In genomic region chr9:96952310-96952975, GRCm38 (mm10) we compare ENCODE assay signal across 9 mouse cellular contexts. TPM values are rescaled to one million over a fixed set of nuclear protein-coding genes. Genes with fewer than 3 reads are reported as not detected.
A peak's percentile ranks its signal among the peaks of the same experiment; 100 is the strongest.
DNase-seq lines count a peak whose midpoint lies in the region; ATAC-seq and TF ChIP-seq lines count a peak whose summit lies in the region.
"Had no signal": no experiment of that assay in that cellular context is flagged by ENCODE, and none has a peak within 500 bp of the region (broad histone marks: within the 10 kb centered on the region; RNA-seq: fewer than 3 reads in every experiment).

No protein-coding gene starts in this region.

- H3K4me3 ChIP-seq in kidney, embryonic 15.5 days (replicated peaks): no peak overlapping the region
- no peak overlapping the region for H3K4me3 ChIP-seq in thymus, adult 2 months (ENCODE audit: control insufficient read depth, insufficient read depth, low read length)
- no peak overlapping the region for H3K4me3 ChIP-seq in heart, embryonic 14.5 days (ENCODE audit: control insufficient read depth in 1 of 2, insufficient read depth in 1 of 2, low read depth in 1 of 2, low read length in 2 of 2)

- 0 out of 2 replicates have a peak overlapping the region, but pooled peaks have one; percentile 25 for H3K27ac ChIP-seq in kidney, embryonic 15.5 days
- H3K27ac ChIP-seq in thymus, adult 2 months (ENCODE audit: control insufficient read depth, insufficient read depth, low read length): peak overlapping the region; percentile 37; the same call in 1 of the 2 replicates
- peak overlapping the region; percentile 94 to 97 for H3K27ac ChIP-seq in heart, embryonic 14.5 days (replicated peaks in 1 of 2; ENCODE audit: control insufficient read depth in 1 of 2, insufficient read depth in 1 of 2, low read depth in 2 of 2, low read length in 2 of 2)

- peaks cover 70% of the 10 kb centered on the region for H3K4me1 ChIP-seq in kidney, embryonic 15.5 days
- peaks cover 73% of the 10 kb centered on the region for H3K4me1 ChIP-seq in thymus, adult 2 months (replicated peaks; ENCODE audit: control insufficient read depth, insufficient read depth, low read length)
- peaks cover 79 to 95% of the 10 kb centered on the region in 2 experiments for H3K4me1 ChIP-seq in heart, embryonic 14.5 days (ENCODE audit: control insufficient read depth in 2 of 2, insufficient read depth in 2 of 2, low read length in 2 of 2)

- no peaks in the 10 kb centered on the region for H3K36me3 ChIP-seq in kidney, embryonic 15.5 days
- no peaks in the 10 kb centered on the region for H3K36me3 ChIP-seq in thymus, adult 2 months (ENCODE audit: control insufficient read depth, insufficient read depth, low read length)
- no peaks in the 10 kb centered on the region for H3K36me3 ChIP-seq in heart, embryonic 14.5 days (ENCODE audit: control insufficient read depth, insufficient read depth, low read length)

- no peak for TF ChIP-seq CTCF in thymus, adult 2 months (IDR thresholded peaks at IDR 0.05; ENCODE audit: borderline replicate concordance, control insufficient read depth, extremely low read depth, insufficient read depth, low read length, poor library complexity)

- ATAC-seq in kidney, embryonic 15.5 days (replicated peaks; ENCODE audit: low FRiP score): peak; percentile 38; the same call in 1 of the 2 replicates
- ATAC-seq in heart, embryonic 14.5 days (ENCODE audit: insufficient number of reproducible peaks, insufficient read depth, low FRiP score, low read depth): peak; percentile 69

- DNase-seq in kidney, postnatal 14 days: no peak
- no peak for DNase-seq in thymus, adult 2 months
- DNase-seq in thymus, adult 18-20 months: no peak
- peak; percentile 34 for DNase-seq in yolk sac, embryonic 10.5 days (ENCODE audit: low spot score)
- no peak for DNase-seq in spleen, adult 12 weeks (ENCODE audit: low spot score)
- no peak for DNase-seq in ovary, postnatal 14 days (ENCODE audit: low spot score)
- DNase-seq: left cerebral cortex, postnatal 4 days had no signal

- H3K27me3 ChIP-seq in kidney, embryonic 15.5 days: 0 out of 2 replicates have a peak, but pooled peaks cover 10% of the 10 kb centered on the region
- no peaks in the 10 kb centered on the region for H3K27me3 ChIP-seq in thymus, adult 2 months (ENCODE audit: control insufficient read depth, insufficient read depth, low read length)
- no peaks in the 10 kb centered on the region for H3K27me3 ChIP-seq in heart, embryonic 14.5 days (ENCODE audit: control insufficient read depth, insufficient read depth, low read length)

- no peak overlapping the region for H3K9ac ChIP-seq in kidney, embryonic 15.5 days
- H3K9ac ChIP-seq in heart, embryonic 14.5 days (ENCODE audit: low read length): peak overlapping the region; percentile 55

- H3K9me3 ChIP-seq in kidney, embryonic 15.5 days (replicated peaks): no peaks in the 10 kb centered on the region
- H3K9me3 ChIP-seq in heart, embryonic 14.5 days (ENCODE audit: control insufficient read depth, low read length): no peaks in the 10 kb centered on the region

- TF ChIP-seq POLR2A in thymus, adult 2 months (IDR thresholded peaks at IDR 0.05; ENCODE audit: control insufficient read depth, extremely low read depth, insufficient read depth, low read length, poor library complexity): no peak

- H3K4me2 ChIP-seq in kidney, embryonic 15.5 days: no peak overlapping the region
- peak overlapping the region; percentile 46 for H3K4me2 ChIP-seq in heart, embryonic 14.5 days (ENCODE audit: low read length)

- WGBS in kidney, embryonic 15.5 days: 15% methylated on average over 9 of the region's 9 CpGs
- 59% methylated on average over 9 of the region's 9 CpGs for WGBS in thymus, adult 2 months
- WGBS in heart, embryonic 14.5 days: 6% methylated on average over 9 of the region's 9 CpGs

RNA-seq across cellular contexts. Expression of gene Pxylp1, which starts 60.0 kb away (rescaled TPM):
- polyA plus RNA-seq in kidney, embryonic 15.5 days (2015; fragmentation: Nextera tagmentation; extraction: Ambion mirVana): 17.0 and 18.8 TPM in 2 replicates
- polyA plus RNA-seq in thymus, adult 2 months (2012; rRNA removed): 4.4 and 4.9 TPM in 2 replicates
- 41.1 and 41.3 TPM in 2 replicates for polyA plus RNA-seq in heart, embryonic 14.5 days (2014; fragmentation: Nextera tagmentation; extraction: Ambion mirVana)

Comparison
In these comparisons a context has a peak if more than half of its experiments do, and no peak if none do; other contexts are left out.
1. H3K27ac ChIP-seq: peak in every context shown above with its lines; median percentile 96 in heart, embryonic 14.5 days; 37 in thymus, adult 2 months; 25 in kidney, embryonic 15.5 days.